Mouse (Mus musculus) brown adipose tissue, adult 24 weeks (tissue): Measurements from ENCODE around the gene Trmo. TPM values are rescaled to one million over a fixed set of nuclear protein-coding genes. Genes with fewer than 3 reads are reported as not detected.

Experiments used
- H3K27ac ChIP-seq: fragments of 200-500 bp; replicated peaks from 2 replicates; pipeline ENCODE4 v1.5.1; 2012; ENCODE audit warnings: low read depth, mild to moderate bottlenecking, low read length
- H3K4me1 ChIP-seq: fragments of 200-500 bp; 2 replicates; pipeline ENCODE4 v1.6.1; 2012; ENCODE audit warnings: low read length, mixed read lengths; ENCODE audit not compliant: control insufficient read depth, insufficient read depth, insufficient read length
- H3K4me3 ChIP-seq: fragments of 200-500 bp; 2 replicates; pipeline ENCODE4 v1.5.1; 2012; ENCODE audit warnings: low read depth, mild to moderate bottlenecking, low read length, moderate library complexity; ENCODE audit not compliant: insufficient read depth
- polyA plus RNA-seq: library from polyadenylated mRNA; stranded (reverse); fragments of >200 nt; gene quantifications from 2 replicates; pipeline ENCODE4 v1.2.4, GENCODE M21; 2012; ENCODE audit not compliant: missing spikeins, insufficient read depth, insufficient read length

Gene Trmo
- polyA plus RNA-seq, 1 experiment: 1.7 TPM

DNA sequence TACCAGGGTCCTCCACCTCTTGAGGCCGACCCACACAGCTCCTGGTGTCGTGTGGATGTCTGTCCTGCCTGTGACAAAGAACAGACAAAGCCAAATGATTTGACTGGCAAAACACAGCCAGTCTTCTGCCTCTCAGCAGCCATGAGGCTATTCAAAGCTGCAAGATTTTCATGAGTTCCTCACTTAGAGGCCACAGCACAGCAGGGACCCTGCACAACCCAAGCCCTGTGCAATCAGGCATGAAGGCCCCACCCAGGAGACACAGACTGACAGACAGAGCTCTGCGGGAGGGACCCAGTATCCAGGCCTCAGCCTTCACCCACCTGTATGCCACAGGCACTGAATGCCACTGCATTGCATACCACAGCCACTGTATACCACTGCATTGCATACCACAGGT, 60.3 kb downstream of the Trmo start:
- Histone ChIP-seq H3K27ac (no peak overlapping the region), H3K4me1 (no peaks in the 10 kb centered on the region), H3K4me3 (no peak overlapping the region)

Other genes starting within 250 kb of the Trmo start
- gene Xpa, start 193.1 kb downstream of the Trmo start, polyA plus RNA-seq: 19.5 and 26.9 TPM in 2 replicates
- not detected in 2 replicates for gene Foxe1, start 45.8 kb downstream of the Trmo start, polyA plus RNA-seq
- not detected in 2 replicates for gene Hemgn, start 24.1 kb upstream of the Trmo start, polyA plus RNA-seq
- gene Anp32b, start 61.5 kb upstream of the Trmo start, polyA plus RNA-seq: 89.7 and 90.5 TPM in 2 replicates
- gene Nans, start 99.8 kb upstream of the Trmo start, polyA plus RNA-seq: 5.3 and 11.4 TPM in 2 replicates
- 3.3 and 3.5 TPM in 2 replicates for gene Trim14, start 146.7 kb upstream of the Trmo start, polyA plus RNA-seq
- 0.59 and 0.92 TPM in 2 replicates for gene Coro2a, start 212.8 kb upstream of the Trmo start, polyA plus RNA-seq